Mouse (Mus musculus) midbrain, embryonic 16.5 days (tissue): ENCODE measurements around the gene Cox6b2. TPM values are rescaled to one million over a fixed set of nuclear protein-coding genes. Genes with fewer than 3 reads are reported as not detected.

Source experiments
- ATAC-seq: fragments of 200-750 bp; cut with Nextera tagmentation; 2 replicates; pipeline ENCODE4 v1.8.0; 2017; ENCODE audit warnings: moderate TSS enrichment
- H3K27ac ChIP-seq: fragments of 300-500 bp; sonication (generic); 2 replicates; pipeline ENCODE4 v1.5.1; 2014; ENCODE audit warnings: mild to moderate bottlenecking, low read length, mixed read lengths
- H3K27me3 ChIP-seq: fragments of 300-500 bp; sonication (generic); 2 replicates; pipeline ENCODE4 v1.6.1; 2014; ENCODE audit warnings: low read depth, low read length, mixed read lengths; ENCODE audit not compliant: control insufficient read depth, insufficient read depth
- H3K36me3 ChIP-seq: fragments of 300-500 bp; sonication (generic); 2 replicates; pipeline ENCODE4 v1.6.1; 2014; ENCODE audit warnings: mild to moderate bottlenecking, low read length, moderate library complexity, mixed read lengths; ENCODE audit not compliant: control insufficient read depth, insufficient read depth
- H3K4me1 ChIP-seq: fragments of 300-500 bp; sonication (generic); 2 replicates; pipeline ENCODE4 v1.6.1; 2014; ENCODE audit warnings: mild to moderate bottlenecking, low read length, mixed read lengths; ENCODE audit not compliant: control insufficient read depth, insufficient read depth
- H3K4me2 ChIP-seq: fragments of 300-500 bp; sonication (generic); 2 replicates; pipeline ENCODE4 v1.6.1; 2014; ENCODE audit warnings: mild to moderate bottlenecking, low read length, mixed read lengths
- H3K4me3 ChIP-seq: fragments of 300-500 bp; sonication (generic); 2 replicates; pipeline ENCODE4 v1.5.1; 2014; ENCODE audit warnings: low read depth, mild to moderate bottlenecking, low read length, moderate library complexity, mixed read lengths
- H3K9ac ChIP-seq: fragments of 300-500 bp; sonication (generic); 2 replicates; pipeline ENCODE4 v1.6.1; 2014; ENCODE audit warnings: low read depth, low read length, mixed read lengths
- H3K9me3 ChIP-seq: fragments of 300-500 bp; sonication (generic); replicated peaks from 2 replicates; pipeline ENCODE4 v1.6.1; 2014; ENCODE audit warnings: mild to moderate bottlenecking, low read length, mixed read lengths; ENCODE audit not compliant: control insufficient read depth, poor library complexity, severe bottlenecking
- WGBS: fragments of 180-500 bp; shearing (Covaris S2); extraction: QIAGEN DNeasy Blood & Tissue Kit; methylation state at CpG from one replicate; pipeline ENCODE4 v1.1.7; 2014; 5-methylcytosine and 5-hydroxymethylcytosine counted together
- polyA plus RNA-seq: library from polyadenylated mRNA; unstranded; fragments of >200 nt; fragmentation: Nextera tagmentation; extraction: Ambion mirVana; gene quantifications from 2 replicates; pipeline ENCODE4 v1.2.1, GENCODE M21; 2015

Gene Cox6b2
- polyA plus RNA-seq, 1 experiment from 2014 or later, result 21.3 TPM

GRCm38 (mm10) chr7:4744886-4745285, 8.0 kb downstream of the Cox6b2 start:
- Histone ChIP-seq H3K36me3 (peaks cover 10% of the 10 kb centered on the region), H3K27me3 (no peaks in the 10 kb centered on the region), H3K27ac (no peak overlapping the region), H3K4me1 (peaks cover 16% of the 10 kb centered on the region), H3K4me3 (no peak overlapping the region), H3K4me2 (no peak overlapping the region), H3K9me3 (no peaks in the 10 kb centered on the region), H3K9ac (no peak overlapping the region)
- 98% methylated on average over 6 of the region's 6 CpGs for WGBS
- no peak for ATAC-seq

- H3K9me3 ChIP-seq, result no peaks in the 10 kb centered on the region
- H3K36me3 ChIP-seq, result peaks cover 10% of the 10 kb centered on the region
- H3K27ac ChIP-seq, result no peak overlapping the region
- ATAC-seq, result no peak
- H3K4me1 ChIP-seq, result peaks cover 25% of the 10 kb centered on the region
- 67% methylated on average over 2 of the region's 2 CpGs for WGBS
- no peak overlapping the region for H3K4me2 ChIP-seq
- H3K4me3 ChIP-seq, result no peak overlapping the region
- H3K9ac ChIP-seq, result no peak overlapping the region
- no peaks in the 10 kb centered on the region for H3K27me3 ChIP-seq
Measured at GRCm38 (mm10) chr7:4743354-4743753, 9.5 kb downstream of the Cox6b2 start.

GRCm38 (mm10) chr7:4742482-4742819, 10.4 kb downstream of the Cox6b2 start:
- Histone ChIP-seq H3K4me1 (peaks cover 26% of the 10 kb centered on the region), H3K4me2 (no peak overlapping the region), H3K9me3 (no peaks in the 10 kb centered on the region), H3K27me3 (no peaks in the 10 kb centered on the region), H3K4me3 (no peak overlapping the region), H3K36me3 (peaks cover 10% of the 10 kb centered on the region), H3K9ac (peak overlapping the region; percentile 47; the same call in 1 of the 2 replicates), H3K27ac (no peak overlapping the region)
- ATAC-seq, result no peak
- 88% methylated on average over 6 of the region's 6 CpGs for WGBS

- H3K4me3 ChIP-seq, result no peak overlapping the region; the same call in 1 of the 2 replicates
- no peaks in the 10 kb centered on the region for H3K9me3 ChIP-seq
- H3K27ac ChIP-seq, result peak overlapping the region; percentile 94
- ATAC-seq, result no peak
- H3K9ac ChIP-seq, result peak overlapping the region; percentile 47
- peaks cover 7% of the 10 kb centered on the region for H3K36me3 ChIP-seq
- H3K27me3 ChIP-seq, result no peaks in the 10 kb centered on the region
- H3K4me2 ChIP-seq, result peak overlapping the region; percentile 71
- 74% methylated on average over 21 of the region's 21 CpGs for WGBS
- peaks cover 26% of the 10 kb centered on the region for H3K4me1 ChIP-seq
Measured at GRCm38 (mm10) chr7:4741672-4742481, 11.0 kb downstream of the Cox6b2 start.

GRCm38 (mm10) chr7:4741151-4741550, 11.7 kb downstream of the Cox6b2 start:
- no peaks in the 10 kb centered on the region for H3K9me3 ChIP-seq
- peak overlapping the region; percentile 83 for H3K9ac ChIP-seq
- no peak for ATAC-seq
- WGBS, result 4% methylated on average over 4 of the region's 4 CpGs
- no peaks in the 10 kb centered on the region for H3K27me3 ChIP-seq
- H3K4me2 ChIP-seq, result peak overlapping the region; percentile 71
- peaks cover 3% of the 10 kb centered on the region for H3K36me3 ChIP-seq
- peak overlapping the region; percentile 59 for H3K4me3 ChIP-seq
- H3K4me1 ChIP-seq, result peaks cover 26% of the 10 kb centered on the region
- H3K27ac ChIP-seq, result peak overlapping the region; percentile 94

- no peaks in the 10 kb centered on the region for H3K27me3 ChIP-seq
- ATAC-seq, result peak; percentile 47
- no peaks in the 10 kb centered on the region for H3K9me3 ChIP-seq
- H3K36me3 ChIP-seq, result no peaks in the 10 kb centered on the region
- peaks cover 26% of the 10 kb centered on the region for H3K4me1 ChIP-seq
- peak overlapping the region; percentile 94 for H3K27ac ChIP-seq
- H3K4me3 ChIP-seq, result peak overlapping the region; percentile 59
- peak overlapping the region; percentile 83 for H3K9ac ChIP-seq
- peak overlapping the region; percentile 71 for H3K4me2 ChIP-seq
- WGBS, result 0% methylated on average over 14 of the region's 14 CpGs
Measured at GRCm38 (mm10) chr7:4740309-4740727, 12.6 kb downstream of the Cox6b2 start.

GRCm38 (mm10) chr7:4739544-4740275, 13.2 kb downstream of the Cox6b2 start, which contains the start of gene Kmt5c:
Kmt5c (plus strand) TSS chr7:4740115.
- ATAC-seq, result peak; percentile 98
- Histone ChIP-seq H3K9me3 (no peaks in the 10 kb centered on the region), H3K27me3 (no peaks in the 10 kb centered on the region), H3K36me3 (no peaks in the 10 kb centered on the region), H3K4me3 (peak within 1 kb of the TSS; percentile 59), H3K4me2 (peak within 1 kb of the TSS; percentile 71), H3K9ac (peak within 1 kb of the TSS; percentile 83), H3K27ac (peak within 1 kb of the TSS; percentile 94), H3K4me1 (peaks cover 26% of the 10 kb centered on the region)
- 0% methylated on average over 40 of the region's 44 CpGs for WGBS

- Histone ChIP-seq H3K36me3 (no peaks in the 10 kb centered on the region), H3K4me2 (peak overlapping the region; percentile 54), H3K4me1 (peaks cover 26% of the 10 kb centered on the region), H3K4me3 (peak overlapping the region; percentile 35), H3K27ac (peak overlapping the region; percentile 78), H3K27me3 (no peaks in the 10 kb centered on the region), H3K9me3 (no peaks in the 10 kb centered on the region), H3K9ac (peak overlapping the region; percentile 28; the same call in 1 of the 2 replicates)
- 41% methylated on average over 10 of the region's 10 CpGs for WGBS
- ATAC-seq, result no peak
Measured at GRCm38 (mm10) chr7:4739041-4739543, 13.8 kb downstream of the Cox6b2 start.
